Mouse (Mus musculus): ENCODE results near the gene Tkfc. TPM values are rescaled to one million over a fixed set of nuclear protein-coding genes. Genes with fewer than 3 reads are reported as not detected.
A peak's percentile ranks its signal among the peaks of the same experiment; 100 is the strongest.

The Tkfc gene
- total RNA-seq (2021), result 10 to 100 TPM; 20.0 to 23.1 TPM

- peak; percentile 99 for DNase-seq (ENCODE audit: low spot score in 2 of 2)
- intact Hi-C loops (cut with DNase I), result loop anchor here (1.0 to 2.0 kb wide), 2 partner anchors 28 to 51 kb away; partner anchors contain the start of genes Cyb561a3 and Tmem138
Measured at GRCm38 (mm10) chr19:10605293-10605900, at the start of gene Tkfc, which contains the start of gene Ddb1. TSS of gene Tkfc (minus strand) at chr19:10605654. TSS of gene Ddb1 (plus strand) at chr19:10605327.

- no peak for DNase-seq (ENCODE audit: low spot score in 2 of 2)
- intact Hi-C loops (cut with DNase I), result no loop called here
Measured at GRCm38 (mm10) chr19:10648156-10648555, 42.7 kb upstream of the Tkfc start.

- DNase-seq (ENCODE audit: low spot score in 2 of 2), result no peak
- intact Hi-C loops (cut with DNase I), result no loop called here
Measured at GRCm38 (mm10) chr19:10645616-10646015, 40.2 kb upstream of the Tkfc start.

- intact Hi-C loops (cut with DNase I), result no loop called here
- no peak for DNase-seq (ENCODE audit: low spot score in 2 of 2)
Measured at GRCm38 (mm10) chr19:10640589-10641378, 35.3 kb upstream of the Tkfc start.

GRCm38 (mm10) chr19:10640080-10640479 lies 34.6 kb upstream of the Tkfc start:
- intact Hi-C loops (cut with DNase I), result no loop called here
- DNase-seq (ENCODE audit: low spot score in 2 of 2), result no peak

GRCm38 (mm10) chr19:10637840-10638239 lies 32.4 kb upstream of the Tkfc start:
- intact Hi-C loops (cut with DNase I), result no loop called here

GRCm38 (mm10) chr19:10634872-10635318 lies 29.4 kb upstream of the Tkfc start:
- intact Hi-C loops (cut with DNase I), result no loop called here
- DNase-seq (ENCODE audit: low spot score in 2 of 2), result peak; percentile 63

More at GRCm38 (mm10) chr19:10637840-10638239, 32.4 kb upstream of the Tkfc start:
- DNase-seq (ENCODE audit: low spot score in 2 of 2), result no peak

GRCm38 (mm10) chr19:10634106-10634871 lies 28.8 kb upstream of the Tkfc start, which contains the start of gene Vwce:
TSS of gene Vwce (plus strand) at chr19:10634213.
- intact Hi-C loops (cut with DNase I), result no loop called here
- DNase-seq (ENCODE audit: low spot score in 2 of 2), result peak in 1 of 2 experiments; percentile 47

- intact Hi-C loops (cut with DNase I), result no loop called here
Measured at GRCm38 (mm10) chr19:10608573-10609240, 3.3 kb upstream of the Tkfc start.

GRCm38 (mm10) chr19:10605901-10606622 lies 608 bp upstream of the Tkfc start:
- no peak for DNase-seq (ENCODE audit: low spot score in 2 of 2)
- intact Hi-C loops (cut with DNase I), result loop anchor here (1.0 to 2.0 kb wide), 2 partner anchors 29 to 51 kb away; partner anchors contain the start of genes Cyb561a3 and Tmem138

More at GRCm38 (mm10) chr19:10608573-10609240, 3.3 kb upstream of the Tkfc start:
- DNase-seq (ENCODE audit: low spot score in 2 of 2), result no peak

GRCm38 (mm10) chr19:10604534-10604933 lies 920 bp downstream of the Tkfc start:
- intact Hi-C loops (cut with DNase I), result loop anchor here (2.0 kb wide), 1 partner anchor 50 kb away; no protein-coding TSS in a partner anchor
- no peak for DNase-seq (ENCODE audit: low spot score in 2 of 2)

- DNase-seq (ENCODE audit: low spot score in 2 of 2), result no peak
Measured at GRCm38 (mm10) chr19:10603660-10604523, 1.6 kb downstream of the Tkfc start.

GRCm38 (mm10) chr19:10602787-10603186 lies 2.7 kb downstream of the Tkfc start:
- intact Hi-C loops (cut with DNase I), result no loop called here
- peak; percentile 79 to 82 for DNase-seq (ENCODE audit: low spot score in 2 of 2)

More at GRCm38 (mm10) chr19:10603660-10604523, 1.6 kb downstream of the Tkfc start:
- intact Hi-C loops (cut with DNase I), result loop anchor here (2.0 kb wide), 1 partner anchor 49 kb away; no protein-coding TSS in a partner anchor

- intact Hi-C loops (cut with DNase I), result no loop called here
- no peak for DNase-seq (ENCODE audit: low spot score in 2 of 2)
Measured at GRCm38 (mm10) chr19:10602247-10602769, 3.1 kb downstream of the Tkfc start.

- intact Hi-C loops (cut with DNase I), result no loop called here
- no peak for DNase-seq (ENCODE audit: low spot score in 2 of 2)
Measured at GRCm38 (mm10) chr19:10599648-10600047, 5.8 kb downstream of the Tkfc start.

- DNase-seq (ENCODE audit: low spot score in 2 of 2), result no peak
- intact Hi-C loops (cut with DNase I), result no loop called here
Measured at GRCm38 (mm10) chr19:10598188-10598587, 7.3 kb downstream of the Tkfc start.

- DNase-seq (ENCODE audit: low spot score in 2 of 2), result no peak
- intact Hi-C loops (cut with DNase I), result no loop called here
Measured at GRCm38 (mm10) chr19:10591659-10592377, 13.6 kb downstream of the Tkfc start.
